Mouse (Mus musculus) C2C12 (cell line): ENCODE measurements around the gene Asf1b.

Experiments used
- CTCF ChIP-seq: IDR thresholded peaks from one replicate; pipeline ENCODE4 v1.5.1; 2011; ENCODE audit not compliant: control insufficient read depth, insufficient read depth, insufficient read length
- MAX ChIP-seq: IDR thresholded peaks from one replicate; pipeline ENCODE4 v1.6.1; 2011; ENCODE audit warnings: mild to moderate bottlenecking, control low read depth

GRCm38 (mm10) chr8:83997511-83998141 is 42.3 kb downstream of the Asf1b start, which contains the start of gene Samd1:
- no peak for TF ChIP-seq CTCF
- no peak for TF ChIP-seq MAX
